Mouse (Mus musculus) forebrain, embryonic 10.5 days (tissue): ENCODE results near the gene Stra6. TPM values are rescaled to one million over a fixed set of nuclear protein-coding genes. Genes with fewer than 3 reads are reported as not detected.

Source experiments
- DNase-seq: peaks from one replicate; pipeline ENCODE4 v3.0.0-alpha.2; 2017; ENCODE audit warnings: low spot score; ENCODE audit errors: extremely low spot score
- H3K27ac ChIP-seq: fragments of 300-500 bp; sonication (generic); 2 replicates; pipeline ENCODE4 v1.5.1; 2016; ENCODE audit warnings: mild to moderate bottlenecking
- H3K27me3 ChIP-seq: fragments of 300-500 bp; sonication (generic); 2 replicates; pipeline ENCODE4 v1.6.1; 2016; ENCODE audit warnings: mild to moderate bottlenecking; ENCODE audit not compliant: poor library complexity, severe bottlenecking
- H3K36me3 ChIP-seq: fragments of 300-500 bp; sonication (generic); replicated peaks from 2 replicates; pipeline ENCODE4 v1.6.1; 2016; ENCODE audit warnings: mild to moderate bottlenecking, moderate library complexity
- H3K4me1 ChIP-seq: fragments of 300-500 bp; sonication (generic); 2 replicates; pipeline ENCODE4 v1.6.1; 2016
- H3K4me3 ChIP-seq: fragments of 300-500 bp; sonication (generic); 2 replicates; pipeline ENCODE4 v1.5.1; 2016; ENCODE audit warnings: mild to moderate bottlenecking, moderate library complexity
- H3K9me3 ChIP-seq: fragments of 300-500 bp; sonication (generic); 2 replicates; pipeline ENCODE4 v1.6.1; 2016; ENCODE audit warnings: mild to moderate bottlenecking, moderate library complexity
- whole genome bisulfite sequencing: fragments of 180-500 bp; shearing (Covaris S2); methylation state at CpG from one replicate; pipeline ENCODE4 v1.1.7; 2016; 5-methylcytosine and 5-hydroxymethylcytosine counted together
- polyA plus RNA-seq: library from polyadenylated mRNA; unstranded; fragments of >200 nt; fragmentation: Nextera tagmentation; extraction: Ambion mirVana; gene quantifications from 2 replicates; pipeline ENCODE4 v1.2.1, GENCODE M21; 2016

Stra6 gene
- polyA plus RNA-seq, 1 experiment from 2014 or later, result 33.0 TPM

DNA sequence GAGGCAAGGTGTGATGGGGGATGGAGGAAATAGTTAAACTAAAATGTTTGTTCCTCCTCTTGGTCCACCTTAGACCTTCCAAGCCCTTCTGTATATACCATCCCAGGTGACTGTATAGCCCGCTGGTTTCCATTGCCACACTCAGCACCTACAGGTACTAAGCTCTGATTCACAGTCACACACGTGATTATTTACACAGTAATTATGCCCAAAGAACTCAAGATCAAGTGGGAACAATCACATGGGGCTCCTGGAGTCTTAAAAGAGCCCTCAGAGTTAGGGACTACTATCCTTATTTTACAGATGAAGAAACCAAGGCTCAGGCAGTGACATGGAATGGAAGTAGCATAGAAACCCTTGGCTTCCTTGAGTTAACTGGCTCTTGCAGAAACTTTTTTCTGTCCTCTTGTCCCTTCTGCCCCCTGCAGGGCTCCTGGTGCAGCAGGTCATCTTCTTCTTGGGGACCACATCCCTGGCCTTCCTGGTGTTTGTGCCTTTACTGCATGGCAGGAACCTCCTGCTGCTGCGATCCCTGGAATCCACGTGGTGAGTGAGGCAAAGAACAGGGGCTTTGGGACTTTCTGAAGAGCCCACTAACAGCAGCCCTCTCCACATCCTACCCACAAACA is 87.3 kb downstream of the Stra6 start:
- no peak overlapping the region for H3K27ac ChIP-seq
- no peak for DNase-seq
- 77% methylated on average over 4 of the region's 4 CpGs for WGBS

DNA sequence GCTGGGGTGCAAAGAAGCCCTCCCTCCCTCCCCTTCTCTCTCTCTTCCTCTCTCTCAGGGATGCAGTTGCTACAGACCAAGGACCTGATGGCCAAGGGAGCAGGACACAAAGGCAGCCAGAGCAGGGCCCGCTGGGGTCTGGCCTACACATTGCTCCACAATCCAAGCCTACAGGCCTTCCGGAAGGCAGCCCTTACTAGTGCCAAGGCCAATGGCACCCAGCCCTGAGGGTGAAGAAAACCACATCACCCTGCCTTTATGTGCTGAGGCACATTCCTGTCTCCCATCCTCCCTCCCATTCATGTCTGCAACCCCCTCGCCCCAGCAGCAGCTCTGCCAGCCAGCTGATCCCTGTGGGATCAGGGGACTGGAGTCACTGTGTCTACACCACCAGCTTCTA is 89.5 kb downstream of the Stra6 start:
- Histone ChIP-seq H3K27ac (peak overlapping the region; percentile 51; the same call in 1 of the 2 replicates), H3K36me3 (peaks cover 55% of the 10 kb centered on the region), H3K4me3 (no peak overlapping the region), H3K9me3 (no peaks in the 10 kb centered on the region), H3K27me3 (no peaks in the 10 kb centered on the region; the same call in 1 of the 2 replicates), H3K4me1 (peaks cover 20% of the 10 kb centered on the region)
- DNase-seq, result no peak
- WGBS, result 89% methylated on average over 3 of the region's 3 CpGs

More for the DNA sequence above, 87.3 kb downstream of the Stra6 start:
- Histone ChIP-seq H3K36me3 (peaks cover 69% of the 10 kb centered on the region), H3K27me3 (no peaks in the 10 kb centered on the region; the same call in 1 of the 2 replicates), H3K4me1 (peaks cover 13% of the 10 kb centered on the region), H3K4me3 (no peak overlapping the region), H3K9me3 (no peaks in the 10 kb centered on the region)

DNA sequence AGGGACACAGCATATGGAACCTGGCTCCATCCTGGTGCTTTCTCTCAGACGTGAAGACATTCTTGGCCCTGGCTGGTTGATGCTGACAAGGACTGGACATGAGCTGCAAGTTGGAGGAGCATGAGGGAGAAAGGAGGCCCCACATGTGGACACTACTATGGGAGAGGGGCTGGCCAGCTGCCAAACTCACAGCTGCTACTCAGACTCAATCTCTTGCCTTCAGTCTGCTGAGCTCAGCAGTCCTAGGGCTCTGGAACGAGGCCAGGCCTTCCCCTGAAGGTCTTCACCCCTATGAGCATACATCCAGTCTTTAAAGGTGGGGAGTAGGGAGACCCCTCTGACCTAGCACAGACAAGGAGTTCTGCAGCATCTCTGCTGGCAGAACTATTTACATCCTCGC is 91.8 kb downstream of the Stra6 start:
- Histone ChIP-seq H3K9me3 (no peaks in the 10 kb centered on the region), H3K4me3 (no peak overlapping the region), H3K27ac (peak overlapping the region; percentile 27; the same call in 1 of the 2 replicates), H3K27me3 (0 out of 2 replicates have a peak, but pooled peaks cover 5% of the 10 kb centered on the region), H3K36me3 (peaks cover 33% of the 10 kb centered on the region), H3K4me1 (peaks cover 42% of the 10 kb centered on the region)
- no peak for DNase-seq
- WGBS, result 82% methylated on average over 3 of the region's 3 CpGs

DNA sequence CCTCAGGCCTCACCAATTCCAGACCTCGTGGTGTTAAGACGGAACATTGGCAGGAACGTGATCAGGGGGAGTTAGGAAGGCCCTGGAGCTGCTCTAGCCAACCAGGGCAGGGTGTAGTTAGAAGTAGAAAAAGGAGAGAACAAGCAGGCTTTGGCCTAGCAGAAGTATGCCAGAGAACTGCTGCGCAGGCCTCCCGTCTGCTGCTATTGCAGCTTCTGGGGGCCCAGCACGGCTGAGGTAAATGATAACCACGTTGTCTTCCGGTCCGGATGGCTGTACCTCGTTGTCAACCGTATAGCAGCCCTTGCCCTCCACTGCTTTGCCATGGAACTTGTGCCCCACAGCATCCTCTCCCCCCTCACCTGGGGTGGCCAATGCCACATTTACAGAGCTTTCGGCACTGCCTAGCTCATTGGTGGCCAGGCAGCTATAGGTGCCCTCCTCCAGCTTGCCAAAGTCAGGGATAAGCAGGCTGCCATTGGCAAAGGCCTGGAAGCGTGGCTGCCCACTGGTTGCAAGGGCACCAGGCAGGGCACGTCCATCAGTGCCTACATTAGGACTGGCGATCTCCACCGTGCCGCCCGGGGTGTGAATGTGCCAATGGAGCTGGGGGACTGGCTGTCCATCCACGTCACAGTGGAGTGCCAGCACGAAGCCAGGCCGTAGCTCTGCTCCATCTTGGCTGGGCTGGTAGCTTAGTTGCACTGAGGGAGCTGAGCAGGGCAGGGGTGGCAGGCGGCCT is 93.4 kb downstream of the Stra6 start:
- Histone ChIP-seq H3K27ac (peak overlapping the region; percentile 80), H3K4me1 (peaks cover 42% of the 10 kb centered on the region), H3K9me3 (no peaks in the 10 kb centered on the region), H3K36me3 (peaks cover 17% of the 10 kb centered on the region), H3K27me3 (0 out of 2 replicates have a peak, but pooled peaks cover 7% of the 10 kb centered on the region), H3K4me3 (no peak overlapping the region)
- 93% methylated on average over 22 of the region's 22 CpGs for WGBS
- DNase-seq, result no peak

DNA sequence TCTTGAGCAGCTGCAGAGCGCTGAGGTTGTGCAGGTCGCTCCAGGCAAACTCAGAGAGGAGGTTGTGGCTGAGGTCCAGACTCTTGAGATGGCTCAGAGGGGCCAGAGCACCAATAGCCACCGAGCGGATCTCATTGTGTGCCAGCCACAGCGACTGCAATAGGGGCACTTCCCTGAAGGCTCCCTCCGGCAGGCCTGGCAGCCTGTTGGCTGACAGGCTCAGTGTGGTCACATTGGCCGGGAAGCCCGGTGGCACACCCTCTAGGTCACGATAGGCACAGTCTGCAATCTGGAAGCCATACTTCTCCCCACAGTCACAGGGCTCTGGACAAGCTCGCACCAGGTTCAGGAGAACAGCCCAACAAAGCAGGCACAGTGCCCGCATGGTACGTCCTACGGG is 94.2 kb downstream of the Stra6 start:
- Histone ChIP-seq H3K4me1 (peaks cover 47% of the 10 kb centered on the region), H3K9me3 (no peaks in the 10 kb centered on the region), H3K36me3 (peaks cover 8% of the 10 kb centered on the region), H3K4me3 (no peak overlapping the region), H3K27me3 (0 out of 2 replicates have a peak, but pooled peaks cover 11% of the 10 kb centered on the region), H3K27ac (peak overlapping the region; percentile 80)
- 88% methylated on average over 13 of the region's 13 CpGs for WGBS
- DNase-seq, result no peak

DNA sequence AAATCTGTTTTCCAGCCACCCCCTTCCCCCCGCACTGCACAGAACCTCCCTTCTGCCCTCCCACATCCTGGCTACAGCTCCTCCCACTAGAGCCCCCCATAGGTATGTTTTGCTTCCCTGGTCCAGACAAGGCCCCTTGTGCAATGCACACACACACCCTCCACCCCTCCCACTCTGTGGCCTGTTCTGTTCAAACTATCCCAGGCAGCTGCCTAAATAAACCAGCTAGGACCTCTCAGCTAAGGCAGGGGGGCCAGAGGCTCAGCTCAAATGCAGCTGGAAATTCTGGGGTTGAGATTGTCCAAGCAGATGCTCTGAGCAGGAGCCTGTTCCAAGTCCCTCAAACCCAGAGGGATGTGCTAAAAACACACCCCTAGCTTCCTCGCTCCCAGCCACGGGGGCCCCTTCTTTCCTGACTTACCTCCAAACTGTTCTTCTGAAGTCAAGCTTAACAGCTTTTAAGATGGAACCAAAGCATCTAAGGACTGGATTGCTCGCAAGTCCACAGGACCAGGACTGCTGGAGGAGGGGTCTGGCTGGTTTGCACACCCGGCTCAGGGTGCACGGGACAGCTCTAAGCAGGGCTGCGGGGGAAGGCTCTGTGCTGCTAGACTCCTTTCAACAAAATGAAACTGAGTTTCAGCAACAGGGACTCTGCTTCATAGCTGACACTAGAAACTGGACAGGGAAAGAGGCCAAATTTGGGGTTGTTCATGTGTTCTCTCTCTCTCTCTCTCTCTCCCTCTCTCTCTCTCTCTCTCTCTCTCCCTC is 95.1 kb downstream of the Stra6 start:
- DNase-seq, result no peak

DNA sequence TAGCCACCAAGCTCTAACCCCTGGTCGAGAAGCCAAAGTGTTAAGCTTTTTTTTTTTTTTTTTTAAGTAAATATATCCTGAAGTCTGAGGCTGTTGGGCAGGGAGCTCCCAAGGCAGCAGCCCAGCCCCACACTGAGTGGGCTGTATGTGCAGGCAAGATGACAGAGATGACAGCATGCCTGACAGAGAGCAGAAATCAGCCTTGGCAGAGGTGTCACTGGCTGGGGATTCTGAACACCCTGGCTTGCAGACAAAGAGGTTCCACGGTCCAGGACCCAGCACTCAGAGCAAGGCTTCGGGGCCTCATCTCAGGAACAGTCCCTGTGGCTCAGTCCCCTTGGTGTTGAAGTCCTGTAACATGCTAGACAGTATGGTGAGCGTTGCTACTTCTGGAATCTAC is 96.3 kb downstream of the Stra6 start:
- Histone ChIP-seq H3K4me3 (no peak overlapping the region), H3K27me3 (0 out of 2 replicates have a peak, but pooled peaks cover 11% of the 10 kb centered on the region), H3K27ac (no peak overlapping the region; the same call in 1 of the 2 replicates), H3K9me3 (no peaks in the 10 kb centered on the region), H3K4me1 (peaks cover 44% of the 10 kb centered on the region), H3K36me3 (no peaks in the 10 kb centered on the region)
- 84% methylated on average over 4 of the region's 4 CpGs for WGBS
- DNase-seq, result no peak

More for the DNA sequence above, 95.1 kb downstream of the Stra6 start:
- no peak overlapping the region for H3K4me3 ChIP-seq
- H3K4me1 ChIP-seq, result peaks cover 44% of the 10 kb centered on the region
- no peaks in the 10 kb centered on the region for H3K36me3 ChIP-seq
- H3K9me3 ChIP-seq, result no peaks in the 10 kb centered on the region
- peak overlapping the region; percentile 80 for H3K27ac ChIP-seq
- 45% methylated on average over 7 of the region's 7 CpGs for WGBS
- 0 out of 2 replicates have a peak, but pooled peaks cover 11% of the 10 kb centered on the region for H3K27me3 ChIP-seq

DNA sequence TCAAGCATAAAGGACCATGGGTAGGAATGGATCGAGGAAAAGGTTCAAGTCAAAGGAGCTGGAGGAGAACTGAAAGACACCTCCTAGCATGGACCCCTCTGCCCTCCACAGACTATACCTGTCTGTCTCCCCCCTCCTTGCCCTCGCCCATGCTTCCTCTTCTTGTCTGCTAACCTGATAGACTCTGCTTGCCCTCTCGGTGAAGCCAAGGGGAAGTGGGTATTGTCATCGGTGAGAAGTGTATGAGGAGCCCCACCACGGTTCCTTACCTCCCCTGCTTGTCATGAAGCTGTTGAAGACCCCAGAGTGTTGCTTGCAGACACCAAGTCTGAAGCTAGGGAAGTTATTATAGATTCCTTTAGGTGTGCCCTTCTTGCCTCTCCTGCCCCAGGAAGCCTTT is 96.7 kb downstream of the Stra6 start:
- Histone ChIP-seq H3K4me1 (peaks cover 44% of the 10 kb centered on the region), H3K4me3 (no peak overlapping the region), H3K27me3 (0 out of 2 replicates have a peak, but pooled peaks cover 11% of the 10 kb centered on the region), H3K36me3 (no peaks in the 10 kb centered on the region), H3K27ac (peak overlapping the region; percentile 35), H3K9me3 (no peaks in the 10 kb centered on the region)
- 85% methylated on average over 5 of the region's 5 CpGs for WGBS
- no peak for DNase-seq

DNA sequence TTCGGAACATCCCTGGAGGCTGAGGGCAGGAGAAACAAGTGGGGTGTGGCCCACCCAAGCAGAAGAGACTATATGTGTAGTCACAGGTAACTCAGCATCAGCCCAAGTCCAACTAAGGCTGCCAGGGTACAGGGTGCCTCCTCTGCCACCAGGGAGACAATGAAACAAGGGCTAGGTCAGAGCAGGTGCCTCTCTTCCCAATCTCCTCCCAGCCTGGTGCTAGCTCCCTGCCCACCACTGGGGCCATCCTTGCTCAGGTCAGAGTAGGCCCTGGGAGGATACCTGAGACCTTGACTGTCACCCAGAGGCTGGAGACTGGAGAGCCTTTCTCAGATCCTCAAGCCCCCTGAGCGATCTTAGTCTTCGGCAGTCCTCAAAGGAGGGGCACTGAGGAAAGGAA is 98.6 kb downstream of the Stra6 start:
- Histone ChIP-seq H3K9me3 (no peaks in the 10 kb centered on the region), H3K4me1 (peaks cover 40% of the 10 kb centered on the region), H3K27ac (no peak overlapping the region), H3K36me3 (no peaks in the 10 kb centered on the region), H3K4me3 (no peak overlapping the region), H3K27me3 (0 out of 2 replicates have a peak, but pooled peaks cover 11% of the 10 kb centered on the region)
- no peak for DNase-seq
- WGBS, result 99% methylated on average over 3 of the region's 3 CpGs

DNA sequence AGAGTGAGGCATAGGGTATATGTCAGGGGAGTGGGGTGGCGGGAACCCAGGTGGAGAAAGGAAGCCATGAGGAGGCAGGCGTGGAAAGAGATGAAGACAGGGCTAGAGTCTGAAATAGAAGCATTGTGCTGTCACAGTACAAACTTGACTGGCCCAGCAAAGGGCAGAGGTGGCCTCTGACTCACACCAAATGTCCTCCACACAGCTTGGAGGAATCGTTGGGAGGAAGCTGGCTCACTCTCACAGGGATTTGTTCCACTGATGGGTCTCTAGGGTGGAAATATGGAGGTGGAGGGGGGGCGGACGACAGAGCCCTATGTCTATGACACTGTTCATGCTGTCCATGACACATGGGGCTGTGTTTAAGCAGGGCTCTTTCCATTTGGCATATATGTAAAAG is 99.6 kb downstream of the Stra6 start:
- Histone ChIP-seq H3K9me3 (no peaks in the 10 kb centered on the region), H3K27me3 (0 out of 2 replicates have a peak, but pooled peaks cover 11% of the 10 kb centered on the region), H3K4me3 (no peak overlapping the region), H3K36me3 (no peaks in the 10 kb centered on the region), H3K4me1 (peaks cover 31% of the 10 kb centered on the region), H3K27ac (no peak overlapping the region)
- WGBS, result 84% methylated on average over 5 of the region's 5 CpGs
- DNase-seq, result no peak

DNA sequence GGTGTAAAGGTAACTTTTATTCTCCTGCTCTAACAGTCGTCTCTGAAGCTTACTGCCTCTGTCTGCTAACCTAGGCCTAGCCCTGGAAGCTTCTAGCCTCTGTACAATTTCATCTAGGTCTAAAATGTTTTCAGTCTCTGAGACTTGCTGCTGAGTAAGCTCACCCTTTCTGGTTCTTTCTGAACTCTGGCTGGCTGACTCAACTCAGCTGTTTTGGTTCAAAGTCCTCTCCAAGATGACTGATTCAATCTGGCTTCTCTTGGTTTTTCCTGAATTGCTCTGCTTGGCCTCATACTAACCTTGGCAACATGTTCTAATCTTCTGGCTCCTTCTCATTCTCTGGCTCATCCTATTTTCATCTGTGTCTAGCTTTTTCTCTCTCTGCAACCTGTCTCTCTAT is 102.2 kb downstream of the Stra6 start:
- Histone ChIP-seq H3K4me3 (no peak overlapping the region), H3K27ac (no peak overlapping the region), H3K9me3 (no peaks in the 10 kb centered on the region), H3K4me1 (peaks cover 19% of the 10 kb centered on the region), H3K36me3 (no peaks in the 10 kb centered on the region), H3K27me3 (0 out of 2 replicates have a peak, but pooled peaks cover 4% of the 10 kb centered on the region)
- WGBS, result 86% methylated on average over 1 of the region's 1 CpGs
- no peak for DNase-seq

DNA sequence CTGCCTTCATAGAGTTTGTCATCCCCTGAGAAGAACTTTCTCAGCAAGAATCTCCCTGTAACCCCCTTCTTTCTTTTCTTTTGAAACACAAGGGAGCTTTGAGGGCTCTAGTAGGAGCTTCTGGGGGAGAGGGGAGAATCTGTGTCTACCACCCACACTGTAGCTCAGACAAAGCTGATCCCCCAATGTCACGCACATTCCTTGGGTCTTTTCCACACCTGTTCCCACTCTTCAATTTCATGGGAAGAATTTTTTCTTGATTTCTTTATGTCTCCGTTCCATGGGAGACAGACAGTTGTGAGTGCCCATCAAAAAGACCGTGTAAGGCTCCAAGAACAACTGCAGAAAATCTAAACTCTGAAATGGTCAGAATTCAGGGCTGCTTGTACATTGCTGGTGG is 105.3 kb downstream of the Stra6 start:
- Histone ChIP-seq H3K4me3 (no peak overlapping the region), H3K27me3 (no peaks in the 10 kb centered on the region), H3K4me1 (peaks cover 10% of the 10 kb centered on the region), H3K9me3 (no peaks in the 10 kb centered on the region), H3K36me3 (no peaks in the 10 kb centered on the region), H3K27ac (peak overlapping the region; percentile 64)
- 72% methylated on average over 3 of the region's 3 CpGs for WGBS
- DNase-seq, result no peak
